Mouse (Mus musculus) layer of hippocampus, adult 8-10 months (tissue): ENCODE measurements around the gene Pxk. TPM values are rescaled to one million over a fixed set of nuclear protein-coding genes. Genes with fewer than 3 reads are reported as not detected.
"Not testable (repeated sequence)": the region's sequence is repeated elsewhere in the genome, so short reads cannot be mapped to it uniquely, and the experiment has no call there.

Experiments
- DNase-seq, 2 experiments: peaks; one replicate each; pipeline ENCODE4 v3.0.0; 2022; ENCODE audit warnings: low spot score in 2 of 2
- total RNA-seq, 4 experiments: library from RNA; stranded (reverse); gene quantifications; 2 replicates each; pipeline ENCODE4 v1.2.4; 2022

Gene Pxk
- total RNA-seq, 4 experiments from 2014 or later = 27.9 to 36.9 (median 30.0) TPM

GRCm38 (mm10) chr14:8145594-8146558 is 47.9 kb downstream of the Pxk start:
- no peak for DNase-seq

GRCm38 (mm10) chr14:8146611-8147223 is 48.7 kb downstream of the Pxk start:
- DNase-seq = no peak

GRCm38 (mm10) chr14:8148842-8149241 is 50.8 kb downstream of the Pxk start:
- no peak for DNase-seq

GRCm38 (mm10) chr14:8151757-8152156 is 53.7 kb downstream of the Pxk start:
- no peak for DNase-seq

GRCm38 (mm10) chr14:8154072-8154471 is 56.1 kb downstream of the Pxk start:
- DNase-seq = no peak

- no peak for DNase-seq
Measured at GRCm38 (mm10) chr14:8156947-8157346, 58.9 kb downstream of the Pxk start.

GRCm38 (mm10) chr14:8158721-8159120 is 60.7 kb downstream of the Pxk start:
- no peak for DNase-seq

GRCm38 (mm10) chr14:8159141-8159540 is 61.1 kb downstream of the Pxk start:
- DNase-seq = no peak

- no peak for DNase-seq
Measured at GRCm38 (mm10) chr14:8161777-8162176, 63.8 kb downstream of the Pxk start.

- no peak for DNase-seq
Measured at GRCm38 (mm10) chr14:8164463-8164862, 66.5 kb downstream of the Pxk start.

- peak; percentile 99 for DNase-seq
Measured at GRCm38 (mm10) chr14:8172507-8173410, 74.7 kb downstream of the Pxk start, which contains the start of gene Pdhb. Pdhb (minus strand) TSS chr14:8173025.

- DNase-seq = not testable (repeated sequence)
Measured at GRCm38 (mm10) chr14:8173542-8174250, 75.7 kb downstream of the Pxk start.

- no peak for DNase-seq
Measured at GRCm38 (mm10) chr14:8174634-8175033, 76.6 kb downstream of the Pxk start.

GRCm38 (mm10) chr14:8176251-8176650 is 78.2 kb downstream of the Pxk start:
- no peak for DNase-seq

- DNase-seq = no peak
Measured at GRCm38 (mm10) chr14:8180371-8181035, 82.5 kb downstream of the Pxk start.

GRCm38 (mm10) chr14:8183330-8183729 is 85.3 kb downstream of the Pxk start:
- DNase-seq = no peak

- peak; percentile 74 to 84 for DNase-seq
Measured at GRCm38 (mm10) chr14:8186278-8187045, 88.5 kb downstream of the Pxk start.

GRCm38 (mm10) chr14:8190556-8190955 is 92.5 kb downstream of the Pxk start:
- no peak for DNase-seq

- DNase-seq = no peak
Measured at GRCm38 (mm10) chr14:8191331-8191965, 93.4 kb downstream of the Pxk start.
